Mouse (Mus musculus) liver, postnatal 0 days (tissue): ENCODE data around the gene Kif5c. TPM values are rescaled to one million over a fixed set of nuclear protein-coding genes. Genes with fewer than 3 reads are reported as not detected.
A peak's percentile ranks its signal among the peaks of the same experiment; 100 is the strongest.

Experiments used
- ATAC-seq: fragments of 200-750 bp; cut with Nextera tagmentation; 2 replicates; pipeline ENCODE4 v1.8.0; 2017; ENCODE audit warnings: mild to moderate bottlenecking, moderate library complexity
- DNase-seq: peaks from one replicate; pipeline ENCODE4 v3.0.0-alpha.2; 2016
- H3K27ac ChIP-seq: fragments of 300-500 bp; sonication (generic); 2 replicates; pipeline ENCODE4 v1.5.1; 2014; ENCODE audit warnings: antibody characterized with exemption, moderate library complexity, mild to moderate bottlenecking, low read depth
- H3K27me3 ChIP-seq: fragments of 300-500 bp; sonication (generic); 2 replicates; pipeline ENCODE4 v1.6.1; 2014; ENCODE audit warnings: low read length, control low read depth, mixed read lengths; ENCODE audit not compliant: insufficient read depth
- H3K36me3 ChIP-seq: fragments of 300-500 bp; sonication (generic); replicated peaks from 2 replicates; pipeline ENCODE4 v1.6.1; 2014; ENCODE audit warnings: mild to moderate bottlenecking, control low read depth, low read length, moderate library complexity, mixed read lengths; ENCODE audit not compliant: insufficient read depth
- H3K4me1 ChIP-seq: fragments of 300-500 bp; sonication (generic); 2 replicates; pipeline ENCODE4 v1.6.1; 2014; ENCODE audit warnings: antibody characterized with exemption, mild to moderate bottlenecking, control low read depth; ENCODE audit not compliant: insufficient read depth
- H3K4me2 ChIP-seq: fragments of 300-500 bp; sonication (generic); 2 replicates; pipeline ENCODE4 v1.6.1; 2014; ENCODE audit warnings: low read depth, mild to moderate bottlenecking, low read length, moderate library complexity, mixed read lengths
- H3K4me3 ChIP-seq: fragments of 300-500 bp; sonication (generic); 2 replicates; pipeline ENCODE4 v1.5.1; 2014; ENCODE audit warnings: low read depth, low read length
- H3K9ac ChIP-seq: fragments of 300-500 bp; sonication (generic); replicated peaks from 2 replicates; pipeline ENCODE4 v1.6.1; 2014; ENCODE audit warnings: mild to moderate bottlenecking, moderate library complexity
- H3K9me3 ChIP-seq: fragments of 300-500 bp; sonication (generic); 2 replicates; pipeline ENCODE4 v1.6.1; 2016; ENCODE audit warnings: mild to moderate bottlenecking, control low read depth, low read length, mixed read lengths
- CTCF ChIP-seq: sonication (generic); IDR thresholded peaks from 2 replicates; pipeline ENCODE4 v1.5.1; 2016; ENCODE audit warnings: antibody characterized with exemption, low read depth
- EP300 ChIP-seq: IDR thresholded peaks from 2 replicates; pipeline ENCODE4 v1.6.1; 2016; ENCODE audit warnings: antibody characterized with exemption, low read depth, mild to moderate bottlenecking
- WGBS: fragments of 180-500 bp; shearing (Covaris S2); extraction: QIAGEN DNeasy Blood & Tissue Kit; methylation state at CpG from one replicate; pipeline ENCODE4 v1.1.7; 2014; ENCODE audit not compliant: insufficient replicate concordance; 5-methylcytosine and 5-hydroxymethylcytosine counted together
- polyA plus RNA-seq: library from polyadenylated mRNA; unstranded; fragments of >200 nt; fragmentation: Nextera tagmentation; extraction: Ambion mirVana; gene quantifications from 2 replicates; pipeline ENCODE4 v1.2.1, GENCODE M21; 2015

The Kif5c gene
- polyA plus RNA-seq, 1 experiment from 2014 or later: 0.13 TPM

- Histone ChIP-seq H3K27ac (peak overlapping the region; percentile 29; the same call in 1 of the 2 replicates), H3K9me3 (no peaks in the 10 kb centered on the region), H3K4me1 (no peaks in the 10 kb centered on the region; the same call in 1 of the 2 replicates), H3K36me3 (no peaks in the 10 kb centered on the region), H3K27me3 (no peaks in the 10 kb centered on the region), H3K4me3 (0 out of 2 replicates have a peak overlapping the region, but pooled peaks have one; percentile 7), H3K9ac (peak overlapping the region; percentile 50), H3K4me2 (peak overlapping the region; percentile 54)
- DNase-seq (no peak), ATAC-seq (no peak)
- no peak; the same call in 1 of the 2 replicates for TF ChIP-seq CTCF
- no peak for TF ChIP-seq EP300
- WGBS: 55% methylated on average over 7 of the region's 7 CpGs
Measured at GRCm38 (mm10) chr2:49733656-49734008, 114.5 kb downstream of the Kif5c start.

- no peaks in the 10 kb centered on the region; the same call in 1 of the 2 replicates for H3K4me1 ChIP-seq
- no peak overlapping the region for H3K9ac ChIP-seq
- H3K27me3 ChIP-seq: no peaks in the 10 kb centered on the region
- DNase-seq (peak; percentile 73), ATAC-seq (no peak)
- 56% methylated on average over 7 of the region's 7 CpGs for WGBS
- H3K4me3 ChIP-seq: no peak overlapping the region
- H3K9me3 ChIP-seq: no peaks in the 10 kb centered on the region
- TF ChIP-seq CTCF: peak; percentile 93
- no peak for TF ChIP-seq EP300
- H3K27ac ChIP-seq: no peak overlapping the region
- peak overlapping the region; percentile 54 for H3K4me2 ChIP-seq
- H3K36me3 ChIP-seq: no peaks in the 10 kb centered on the region
Measured at GRCm38 (mm10) chr2:49734013-49734780, 115.1 kb downstream of the Kif5c start.

GRCm38 (mm10) chr2:49735386-49735785 lies 116.3 kb downstream of the Kif5c start:
- no peak overlapping the region for H3K4me2 ChIP-seq
- no peaks in the 10 kb centered on the region for H3K9me3 ChIP-seq
- H3K36me3 ChIP-seq: no peaks in the 10 kb centered on the region
- WGBS: 69% methylated on average over 13 of the region's 13 CpGs
- no peak for DNase-seq
- no peaks in the 10 kb centered on the region; the same call in 1 of the 2 replicates for H3K4me1 ChIP-seq
- H3K27ac ChIP-seq: no peak overlapping the region
- no peak overlapping the region for H3K9ac ChIP-seq
- H3K27me3 ChIP-seq: no peaks in the 10 kb centered on the region
- TF ChIP-seq EP300: no peak
- no peak for TF ChIP-seq CTCF
- H3K4me3 ChIP-seq: no peak overlapping the region
- ATAC-seq: no peak

- Histone ChIP-seq H3K36me3 (no peaks in the 10 kb centered on the region), H3K4me2 (no peak overlapping the region), H3K27ac (no peak overlapping the region), H3K4me1 (no peaks in the 10 kb centered on the region), H3K9ac (no peak overlapping the region), H3K4me3 (no peak overlapping the region), H3K27me3 (no peaks in the 10 kb centered on the region), H3K9me3 (no peaks in the 10 kb centered on the region)
- ATAC-seq: no peak
- TF ChIP-seq EP300 (no peak), CTCF (no peak)
- WGBS: 69% methylated on average over 5 of the region's 5 CpGs
- DNase-seq: no peak
Measured at GRCm38 (mm10) chr2:49739046-49739445, 119.9 kb downstream of the Kif5c start.

- no peaks in the 10 kb centered on the region for H3K27me3 ChIP-seq
- no peak for ATAC-seq
- H3K9ac ChIP-seq: no peak overlapping the region
- WGBS: 69% methylated on average over 6 of the region's 6 CpGs
- H3K9me3 ChIP-seq: no peaks in the 10 kb centered on the region
- no peak overlapping the region for H3K4me3 ChIP-seq
- H3K4me1 ChIP-seq: no peaks in the 10 kb centered on the region
- no peak for DNase-seq
- no peak overlapping the region for H3K4me2 ChIP-seq
- no peak overlapping the region for H3K27ac ChIP-seq
- H3K36me3 ChIP-seq: no peaks in the 10 kb centered on the region
- no peak for TF ChIP-seq CTCF
- TF ChIP-seq EP300: no peak
Measured at GRCm38 (mm10) chr2:49741026-49741425, 121.9 kb downstream of the Kif5c start.

GRCm38 (mm10) chr2:49741895-49742734 lies 123.0 kb downstream of the Kif5c start:
- Histone ChIP-seq H3K27ac (no peak overlapping the region), H3K9ac (no peak overlapping the region), H3K4me1 (no peaks in the 10 kb centered on the region), H3K27me3 (no peaks in the 10 kb centered on the region), H3K4me3 (no peak overlapping the region), H3K36me3 (no peaks in the 10 kb centered on the region), H3K9me3 (no peaks in the 10 kb centered on the region), H3K4me2 (no peak overlapping the region)
- 68% methylated on average over 16 of the region's 16 CpGs for WGBS
- DNase-seq: no peak
- no peak for ATAC-seq
- TF ChIP-seq EP300 (no peak), CTCF (no peak)
